Mouse (Mus musculus): ENCODE results near the gene Pak1. TPM values are rescaled to one million over a fixed set of nuclear protein-coding genes. Genes with fewer than 3 reads are reported as not detected.

Gene Pak1
- polyA plus RNA-seq, 1 experiment, result 1.6 TPM

DNA sequence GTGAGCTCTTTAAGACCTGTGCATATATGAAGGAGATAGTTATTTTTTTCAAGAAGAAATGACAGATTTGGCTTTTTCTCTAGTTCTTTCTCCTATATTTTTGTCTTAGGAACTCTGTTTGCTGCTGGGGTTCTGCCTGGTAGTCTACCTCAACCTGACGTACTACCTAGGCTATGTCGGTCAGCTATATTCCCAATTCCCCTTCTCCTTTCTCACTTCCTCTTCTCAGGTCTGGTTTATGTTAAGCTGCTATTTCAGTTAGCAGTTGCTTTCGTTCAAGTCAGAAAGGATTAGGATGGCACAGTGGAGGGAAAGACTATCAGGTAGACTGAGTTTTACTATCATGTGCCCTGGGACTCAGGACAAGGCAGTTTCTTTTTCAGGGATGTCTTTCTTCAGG, 75.2 kb downstream of the Pak1 start:
- Histone ChIP-seq H3K4me1 (ENCODE audit: control insufficient read depth, insufficient read depth, insufficient read length, low read length) (no peaks in the 10 kb centered on the region), H3K4me3 (ENCODE audit: insufficient read depth, low read depth, low read length) (no peak overlapping the region), H3K27ac (replicated peaks; ENCODE audit: low read depth, low read length) (no peak overlapping the region)

DNA sequence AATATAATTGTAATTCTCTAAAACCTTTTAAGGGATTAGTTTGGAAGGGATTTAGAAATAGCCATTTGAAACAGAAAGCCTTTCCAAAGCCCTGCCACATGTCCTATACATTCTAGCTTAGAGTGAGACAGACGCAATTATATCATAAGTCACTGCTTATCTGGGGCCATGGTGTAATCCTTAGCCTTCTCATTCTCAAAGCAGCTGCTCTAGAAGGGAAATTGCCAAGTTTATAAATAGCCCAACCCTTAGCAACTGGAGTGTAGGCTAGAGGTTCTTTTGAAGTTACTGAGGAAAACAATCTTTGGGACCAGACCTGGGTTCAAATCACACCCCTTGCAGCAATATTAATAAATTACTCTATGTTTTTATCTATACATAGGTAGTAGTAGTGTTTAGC, 76.2 kb downstream of the Pak1 start:
- Histone ChIP-seq H3K4me3 (ENCODE audit: insufficient read depth, low read depth, low read length) (no peak overlapping the region), H3K27ac (replicated peaks; ENCODE audit: low read depth, low read length) (no peak overlapping the region), H3K4me1 (ENCODE audit: control insufficient read depth, insufficient read depth, insufficient read length, low read length) (no peaks in the 10 kb centered on the region)

DNA sequence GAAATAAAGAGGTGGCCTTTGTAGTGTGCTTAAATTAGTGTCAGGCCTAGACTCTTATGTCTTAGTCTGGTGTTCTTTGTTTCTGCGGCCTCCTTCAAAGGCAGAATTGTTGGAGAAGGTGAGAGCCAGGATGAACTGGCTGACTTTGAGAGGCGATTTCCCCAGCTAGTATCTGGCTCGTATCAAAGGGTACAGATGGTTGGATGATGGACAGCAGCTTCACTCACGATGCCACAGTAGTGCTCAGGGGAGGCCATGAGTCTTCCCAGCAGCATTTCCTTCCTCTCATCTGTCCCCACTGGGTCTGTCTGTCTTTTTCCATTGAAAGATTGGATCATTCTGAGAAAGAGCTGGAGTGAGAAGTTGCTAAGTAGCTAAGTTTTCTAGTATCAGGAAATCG, 79.5 kb downstream of the Pak1 start:
- Histone ChIP-seq H3K4me1 (ENCODE audit: control insufficient read depth, insufficient read depth, insufficient read length, low read length) (no peaks in the 10 kb centered on the region), H3K4me3 (ENCODE audit: insufficient read depth, low read depth, low read length) (no peak overlapping the region), H3K27ac (replicated peaks; ENCODE audit: low read depth, low read length) (no peak overlapping the region)

- Histone ChIP-seq H3K27ac (replicated peaks; ENCODE audit: low read depth, low read length) (no peak overlapping the region), H3K4me3 (ENCODE audit: insufficient read depth, low read depth, low read length) (no peak overlapping the region), H3K4me1 (ENCODE audit: control insufficient read depth, insufficient read depth, insufficient read length, low read length) (no peaks in the 10 kb centered on the region)
These were observed 80.4 kb downstream of the Pak1 start for GRCm38 (mm10) chr7:97868766-97869165.

GRCm38 (mm10) chr7:97872396-97872795, 84.1 kb downstream of the Pak1 start:
- H3K4me3 ChIP-seq (ENCODE audit: insufficient read depth, low read depth, low read length), result no peak overlapping the region
- H3K27ac ChIP-seq (replicated peaks; ENCODE audit: low read depth, low read length), result no peak overlapping the region
- H3K4me1 ChIP-seq (ENCODE audit: control insufficient read depth, insufficient read depth, insufficient read length, low read length), result no peaks in the 10 kb centered on the region

DNA sequence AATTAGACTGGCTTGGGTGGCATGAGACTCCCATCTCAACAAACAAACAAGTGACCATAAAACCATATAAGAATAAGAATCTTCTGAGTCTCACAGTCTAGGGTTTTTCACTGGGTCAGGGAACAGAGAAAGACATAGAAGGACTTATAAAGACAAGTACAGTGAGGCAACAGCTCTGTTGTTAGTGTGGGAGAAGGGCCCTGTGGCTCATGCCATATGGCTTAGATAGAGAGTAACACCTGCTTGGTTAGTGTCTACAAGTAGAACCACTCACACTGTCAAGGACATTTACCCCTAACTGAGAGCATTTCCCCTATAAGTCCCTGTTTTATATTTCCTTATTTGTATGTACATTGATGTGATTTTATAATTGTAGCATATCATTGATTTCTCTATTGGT, 85.0 kb downstream of the Pak1 start:
- Histone ChIP-seq H3K4me3 (ENCODE audit: insufficient read depth, low read depth, low read length) (no peak overlapping the region), H3K4me1 (ENCODE audit: control insufficient read depth, insufficient read depth, insufficient read length, low read length) (no peaks in the 10 kb centered on the region), H3K27ac (replicated peaks; ENCODE audit: low read depth, low read length) (no peak overlapping the region)

DNA sequence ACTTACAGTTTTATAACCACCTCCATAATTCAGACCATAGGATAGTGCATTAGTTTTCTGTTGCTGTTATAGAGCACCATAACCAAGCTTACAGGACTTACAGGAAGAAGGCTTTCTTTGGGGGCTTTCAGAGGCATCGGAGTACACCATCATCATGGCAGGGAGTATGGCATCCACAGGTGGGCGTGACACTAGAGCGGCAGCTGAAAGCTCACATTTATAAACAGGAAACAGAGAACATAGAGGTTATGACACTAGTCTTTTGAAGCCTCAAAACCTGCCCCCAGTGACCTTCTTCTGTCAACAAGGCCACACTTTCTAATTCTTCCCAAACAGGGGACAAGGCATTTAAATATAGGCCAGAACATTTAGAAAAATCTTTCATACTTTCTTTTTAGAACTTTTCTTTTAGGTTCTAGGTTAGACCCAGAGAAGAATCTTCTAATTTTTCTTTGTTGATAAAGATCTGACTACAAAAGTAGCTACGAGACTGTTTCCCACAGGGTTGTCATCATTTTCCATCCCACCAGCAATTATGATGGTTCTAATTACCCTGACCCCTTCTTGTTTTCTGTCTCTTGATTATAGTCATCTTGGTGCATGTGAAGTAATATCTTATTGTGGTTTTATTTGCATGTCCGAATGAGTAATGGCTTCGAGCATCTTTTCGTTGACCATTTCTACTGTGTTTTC, 89.7 kb downstream of the Pak1 start:
- no peaks in the 10 kb centered on the region for H3K4me1 ChIP-seq (ENCODE audit: control insufficient read depth, insufficient read depth, insufficient read length, low read length)
- H3K4me3 ChIP-seq (ENCODE audit: insufficient read depth, low read depth, low read length), result no peak overlapping the region

GRCm38 (mm10) chr7:97911646-97912045, 123.3 kb downstream of the Pak1 start:
- Histone ChIP-seq H3K27ac (replicated peaks; ENCODE audit: low read depth, low read length) (no peak overlapping the region), H3K4me3 (ENCODE audit: insufficient read depth, low read depth, low read length) (no peak overlapping the region), H3K4me1 (ENCODE audit: control insufficient read depth, insufficient read depth, insufficient read length, low read length) (no peaks in the 10 kb centered on the region)

More for the DNA sequence above, 89.7 kb downstream of the Pak1 start:
- H3K27ac ChIP-seq (replicated peaks; ENCODE audit: low read depth, low read length), result no peak overlapping the region

DNA sequence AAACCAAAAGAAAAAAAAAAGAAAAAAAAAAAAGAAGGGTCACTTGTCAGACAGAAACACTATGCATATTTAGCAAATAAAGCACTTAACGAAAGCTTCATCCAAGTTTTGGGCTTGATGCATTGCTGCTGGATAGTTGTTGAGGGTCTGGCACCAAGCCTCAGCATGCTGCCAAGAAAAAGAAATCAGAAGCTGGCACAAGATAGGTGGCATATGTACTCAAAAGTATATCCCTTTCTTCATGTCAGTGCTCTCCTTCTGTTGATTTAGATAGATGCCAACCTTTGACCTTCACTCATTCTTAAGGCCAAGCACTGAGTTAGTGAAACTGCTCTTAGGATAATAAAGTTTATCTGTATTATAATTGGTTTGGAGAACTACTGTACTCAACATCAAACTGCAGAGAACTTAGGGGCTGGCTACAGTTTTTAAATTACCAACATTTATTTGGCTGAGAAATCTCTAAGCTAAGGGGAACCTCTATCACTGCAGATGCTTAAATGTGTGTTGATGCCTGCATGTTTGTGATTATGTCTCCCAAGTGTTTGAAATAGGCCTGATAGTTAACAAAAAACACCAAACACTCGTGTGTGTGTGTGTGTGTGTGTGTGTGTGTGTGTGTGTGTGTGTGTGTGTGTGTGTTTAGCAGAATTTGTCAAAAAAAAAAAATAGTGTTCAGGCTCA, 126.6 kb downstream of the Pak1 start:
- no peak overlapping the region for H3K4me3 ChIP-seq (ENCODE audit: insufficient read depth, low read depth, low read length)
- no peak overlapping the region for H3K27ac ChIP-seq (replicated peaks; ENCODE audit: low read depth, low read length)
- no peaks in the 10 kb centered on the region for H3K4me1 ChIP-seq (ENCODE audit: control insufficient read depth, insufficient read depth, insufficient read length, low read length)

- Histone ChIP-seq H3K4me3 (ENCODE audit: insufficient read depth, low read depth, low read length) (no peak within 1 kb of the TSS), H3K27ac (replicated peaks; ENCODE audit: low read depth, low read length) (no peak within 1 kb of the TSS), H3K4me1 (ENCODE audit: control insufficient read depth, insufficient read depth, insufficient read length, low read length) (no peaks in the 10 kb centered on the region)
These were observed 131.4 kb downstream of the Pak1 start, which contains the start of gene Gdpd4 for GRCm38 (mm10) chr7:97919742-97920141. TSS of gene Gdpd4 (plus strand) at chr7:97919955.

- Histone ChIP-seq H3K27ac (replicated peaks; ENCODE audit: low read depth, low read length) (no peak overlapping the region), H3K4me3 (ENCODE audit: insufficient read depth, low read depth, low read length) (no peak overlapping the region), H3K4me1 (ENCODE audit: control insufficient read depth, insufficient read depth, insufficient read length, low read length) (no peaks in the 10 kb centered on the region)
These were observed 137.5 kb downstream of the Pak1 start for GRCm38 (mm10) chr7:97925819-97926218.

GRCm38 (mm10) chr7:97926978-97927377, 138.6 kb downstream of the Pak1 start:
- H3K4me3 ChIP-seq (ENCODE audit: insufficient read depth, low read depth, low read length), result no peak overlapping the region
- no peak overlapping the region for H3K27ac ChIP-seq (replicated peaks; ENCODE audit: low read depth, low read length)
- H3K4me1 ChIP-seq (ENCODE audit: control insufficient read depth, insufficient read depth, insufficient read length, low read length), result no peaks in the 10 kb centered on the region

DNA sequence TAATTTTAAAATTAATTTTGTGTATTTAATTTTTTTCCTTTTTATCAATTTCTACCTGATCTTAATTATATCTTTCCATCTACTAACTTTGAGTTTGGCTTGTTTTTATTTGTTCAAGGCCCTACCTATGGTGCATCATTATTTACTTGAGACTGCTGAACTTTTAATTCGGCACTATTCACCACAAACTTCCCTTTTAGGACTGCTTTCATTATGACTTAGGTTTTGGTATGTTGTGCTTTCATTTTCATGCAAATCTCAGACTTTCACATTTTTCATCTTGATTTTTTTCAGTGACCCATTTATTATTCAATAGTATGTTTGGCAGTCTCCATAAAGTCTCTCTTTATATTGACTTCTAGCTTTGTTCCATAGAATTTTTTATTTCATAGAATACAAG, 156.1 kb downstream of the Pak1 start:
- H3K27ac ChIP-seq (replicated peaks; ENCODE audit: low read depth, low read length), result no peak overlapping the region
- H3K4me1 ChIP-seq (ENCODE audit: control insufficient read depth, insufficient read depth, insufficient read length, low read length), result no peaks in the 10 kb centered on the region
- H3K4me3 ChIP-seq (ENCODE audit: insufficient read depth, low read depth, low read length), result no peak overlapping the region

Measured in brown adipose tissue, adult 24 weeks (tissue).